Mouse (Mus musculus): ENCODE data around the gene Gm12166. TPM values are rescaled to one million over a fixed set of nuclear protein-coding genes. Genes with fewer than 3 reads are reported as not detected.
"Not testable (repeated sequence)": the region's sequence is repeated elsewhere in the genome, so short reads cannot be mapped to it uniquely, and the experiment has no call there.

Gene Gm12166
- polyA plus RNA-seq, 2 experiments from 2014 or later: 14.3 to 43.4 TPM

DNA sequence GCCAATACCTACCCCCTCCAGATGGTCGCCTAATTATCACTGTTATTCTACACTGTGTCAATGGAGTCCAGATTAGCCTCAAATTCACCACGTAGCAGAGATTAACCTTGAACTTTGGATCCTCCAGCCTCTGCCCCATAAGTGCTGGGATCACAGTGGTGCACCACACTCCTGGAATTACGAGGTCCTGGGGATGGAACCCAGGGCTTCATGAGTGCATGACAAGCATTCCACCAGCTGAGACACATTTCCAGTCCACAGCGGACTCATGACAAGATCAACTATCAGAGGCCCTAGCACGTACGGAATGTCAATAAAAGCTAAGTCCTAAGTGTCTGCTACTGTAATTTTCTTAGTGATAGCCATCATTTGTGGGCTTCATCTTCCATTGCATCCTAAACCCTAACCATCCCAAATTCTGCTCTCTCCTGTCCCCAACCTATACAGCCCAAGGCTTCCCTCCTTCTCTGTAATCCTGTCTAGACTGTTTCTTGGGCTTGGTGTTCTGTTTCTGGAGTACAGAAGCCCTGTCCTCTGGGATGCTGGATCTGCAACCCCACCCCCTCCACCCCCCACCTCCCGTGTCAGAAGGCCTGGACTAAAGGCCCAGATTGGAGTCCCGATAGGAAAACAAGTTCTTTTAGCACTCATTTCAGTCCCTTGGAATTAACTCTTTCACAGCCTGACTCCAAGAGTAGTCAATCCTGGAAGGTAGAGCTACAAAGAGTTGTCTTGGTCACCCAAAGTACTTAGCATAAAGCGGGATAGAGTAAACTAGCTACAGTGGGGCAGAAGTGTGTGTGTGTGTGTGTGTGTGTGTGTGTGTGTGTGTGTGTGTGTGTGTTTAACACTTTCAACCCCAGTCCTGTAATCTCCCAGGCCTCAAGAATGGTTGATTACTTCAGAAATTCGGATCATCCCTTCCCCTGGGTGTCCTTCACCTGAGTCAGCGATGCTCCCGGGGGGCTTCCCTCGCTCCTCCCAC lies 3.1 kb upstream of the Gm12166 start:
- ATAC-seq: no peak

DNA sequence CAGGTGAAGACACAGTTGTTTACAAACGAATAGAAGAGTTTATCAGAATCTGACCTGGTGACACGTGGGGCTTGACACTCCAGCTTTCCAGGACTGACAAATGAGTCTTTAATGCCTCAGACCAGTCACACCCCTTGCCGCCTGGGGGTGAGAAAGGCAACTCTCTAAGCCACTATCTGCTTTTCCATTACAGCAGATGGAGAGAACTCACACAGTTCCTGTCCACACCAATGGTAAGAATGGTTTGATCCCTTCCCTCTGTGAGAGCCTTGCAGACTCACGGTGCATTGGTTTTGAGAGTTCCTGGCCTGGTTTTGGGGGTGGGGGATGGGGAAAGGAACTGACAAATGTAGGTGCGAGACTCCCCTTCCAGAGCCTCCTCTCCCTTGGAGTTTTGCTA lies 2.2 kb upstream of the Gm12166 start:
- ATAC-seq: no peak

DNA sequence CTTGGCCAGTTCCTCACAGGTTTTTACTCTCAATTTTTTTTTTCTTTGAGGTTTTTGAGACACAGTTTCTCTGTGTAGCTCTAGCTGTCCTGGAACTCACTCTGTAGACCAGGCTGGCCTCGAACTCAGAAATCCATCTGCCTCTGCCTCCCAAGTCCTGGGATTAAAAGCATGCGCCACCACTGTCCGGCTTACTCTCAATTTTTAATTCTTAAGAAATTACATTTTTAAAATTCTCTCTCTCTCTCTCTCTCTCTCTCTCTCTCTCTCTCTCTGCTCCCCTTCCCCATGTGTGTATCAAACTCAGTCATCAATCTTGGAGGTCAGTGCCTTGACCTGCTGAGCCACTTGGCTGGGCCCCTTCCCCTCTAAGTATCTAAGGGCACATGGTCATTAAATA lies 1.3 kb upstream of the Gm12166 start:
- not testable (repeated sequence) for ATAC-seq

DNA sequence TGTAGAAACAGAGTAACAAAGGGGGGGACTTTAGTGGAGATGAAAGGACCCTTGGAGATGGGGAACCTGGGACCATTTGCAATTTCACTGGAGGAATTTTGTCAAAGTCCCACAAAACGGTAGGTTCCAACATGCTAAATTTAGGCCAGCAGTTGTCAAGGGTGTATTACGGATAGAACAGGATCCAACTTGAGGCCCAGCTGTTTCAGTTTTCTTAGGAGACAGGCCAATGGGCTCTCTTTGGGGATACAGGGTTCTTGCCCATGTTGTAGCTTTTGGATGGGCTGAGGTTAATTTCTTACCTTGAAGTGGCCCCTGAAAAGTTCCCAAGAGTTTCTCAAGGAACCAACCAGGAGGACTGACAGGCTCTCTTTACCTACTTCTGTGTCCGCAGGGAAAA lies 4.9 kb downstream of the Gm12166 start:
- ATAC-seq: no peak

DNA sequence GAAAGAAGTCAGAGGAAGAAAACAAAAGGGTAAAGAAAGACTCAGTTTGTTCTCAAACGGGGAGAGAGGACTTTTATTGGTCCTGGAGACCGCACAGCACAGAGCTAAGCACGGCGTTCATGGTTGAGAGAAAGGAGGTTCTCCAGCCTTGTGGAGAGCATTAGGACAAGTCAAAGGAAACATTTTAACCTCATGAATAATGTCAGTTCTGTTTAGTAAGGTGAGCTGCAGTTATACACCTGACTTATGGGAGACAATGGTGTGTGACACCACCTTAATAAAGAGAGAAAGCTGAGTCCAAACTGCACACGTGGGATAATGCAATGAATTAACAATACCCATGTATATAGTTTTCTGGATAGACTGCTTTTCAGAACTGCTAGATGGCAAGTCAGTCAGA lies 7.3 kb downstream of the Gm12166 start:
- ATAC-seq: no peak

DNA sequence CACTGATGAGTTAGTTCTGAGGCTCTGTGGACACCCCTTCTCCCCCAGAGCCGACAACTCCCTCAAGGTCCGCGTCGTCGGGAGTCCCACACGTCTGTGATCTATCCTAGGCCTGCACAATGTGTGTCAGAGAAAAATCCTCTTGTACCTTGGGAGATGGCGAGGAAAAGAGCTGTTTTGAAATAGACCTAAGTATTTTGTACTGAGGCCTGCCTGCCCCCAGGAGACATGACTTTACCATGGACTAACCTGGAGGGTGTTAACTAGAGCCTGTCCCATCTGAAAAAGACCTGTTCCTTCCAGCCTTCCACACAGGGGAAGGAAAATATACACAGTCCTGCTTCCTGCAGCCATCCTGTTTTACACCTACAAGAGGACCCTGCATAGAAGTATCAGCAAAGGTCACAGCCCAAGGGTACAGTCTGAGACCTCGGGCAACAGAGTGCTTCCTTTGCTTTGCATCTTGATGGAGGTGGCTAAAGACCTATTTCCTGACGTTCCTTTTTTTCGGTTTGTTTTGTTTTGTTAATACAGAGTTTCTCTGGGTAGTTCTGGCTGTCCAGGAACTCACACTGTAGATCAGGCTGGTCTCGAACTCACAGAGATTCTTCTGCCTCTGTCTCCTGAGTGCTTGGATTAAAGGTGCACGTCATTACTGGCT lies 10.4 kb downstream of the Gm12166 start:
- no peak for ATAC-seq

DNA sequence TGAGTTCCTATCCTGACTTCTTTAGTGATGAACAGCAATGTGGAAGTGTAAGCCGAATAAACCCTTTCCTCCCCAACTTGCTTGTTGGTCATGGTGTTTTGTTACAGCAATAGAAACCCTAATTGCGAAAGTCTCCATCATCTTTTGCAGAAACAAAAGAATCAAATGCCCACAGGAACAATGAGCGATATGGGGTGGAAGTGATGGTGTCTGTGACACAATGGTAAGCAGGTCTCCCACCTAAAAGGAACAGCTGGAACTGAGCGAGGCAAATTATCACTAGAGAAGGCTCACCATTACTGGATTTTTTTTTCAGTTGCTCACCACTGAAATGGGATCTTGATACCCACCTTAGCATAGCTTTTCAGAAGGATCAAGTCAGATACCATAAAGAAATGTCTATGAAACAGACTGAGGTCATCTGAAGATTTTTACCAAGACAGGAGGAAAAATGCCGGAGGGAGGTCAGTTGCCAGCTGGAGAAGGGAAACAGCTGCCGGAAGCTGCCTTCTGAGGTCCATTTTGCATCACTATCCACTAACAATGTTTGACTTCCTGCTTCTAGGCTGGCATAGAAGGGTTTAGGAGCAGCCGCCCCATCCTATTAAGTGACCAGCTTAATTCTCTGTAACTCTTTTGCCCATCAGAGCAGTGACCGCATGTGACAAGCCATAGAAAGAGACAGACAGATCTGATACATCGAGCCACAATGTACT lies 11.1 kb downstream of the Gm12166 start:
- ATAC-seq: no peak

DNA sequence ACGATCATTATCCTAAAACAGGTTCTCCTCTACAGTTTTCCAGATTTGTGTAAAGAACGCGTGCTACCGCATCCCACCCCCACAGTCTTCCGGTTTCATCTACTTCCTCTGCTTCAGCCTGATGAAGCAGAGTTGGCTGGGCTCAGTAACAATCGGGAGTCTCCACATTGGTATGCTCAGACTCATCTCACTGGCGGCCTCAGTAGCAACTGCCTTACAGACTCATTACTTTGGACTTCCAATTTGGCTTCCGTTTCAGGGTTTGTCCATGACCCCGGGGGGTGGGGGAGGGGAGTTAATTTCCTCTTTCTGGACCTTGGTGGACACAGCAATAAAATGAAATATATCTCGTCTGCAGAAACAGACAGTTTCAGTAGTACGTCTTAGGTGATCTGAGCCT lies 12.8 kb downstream of the Gm12166 start:
- peak; percentile 65 for ATAC-seq

DNA sequence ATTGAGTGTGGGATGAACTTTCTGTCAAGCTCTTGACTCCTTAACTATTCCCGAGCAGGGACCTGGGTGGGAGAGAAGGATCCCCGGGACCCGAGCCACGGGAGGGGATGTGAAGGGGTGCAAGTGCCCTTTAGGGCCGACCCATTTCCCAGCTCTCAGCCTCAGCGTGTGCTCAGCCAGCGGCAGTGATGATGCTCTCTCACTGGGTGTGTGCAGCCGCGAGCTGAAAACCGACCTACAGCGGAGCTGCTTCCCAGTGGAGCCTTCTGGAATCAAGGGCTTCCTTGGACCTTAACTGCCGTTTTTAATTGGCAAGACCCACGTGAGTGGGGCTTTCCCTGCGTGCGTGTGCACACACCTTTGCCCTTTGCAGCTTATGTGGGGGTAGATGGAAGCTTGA lies 13.2 kb downstream of the Gm12166 start:
- ATAC-seq: peak; percentile 26

DNA sequence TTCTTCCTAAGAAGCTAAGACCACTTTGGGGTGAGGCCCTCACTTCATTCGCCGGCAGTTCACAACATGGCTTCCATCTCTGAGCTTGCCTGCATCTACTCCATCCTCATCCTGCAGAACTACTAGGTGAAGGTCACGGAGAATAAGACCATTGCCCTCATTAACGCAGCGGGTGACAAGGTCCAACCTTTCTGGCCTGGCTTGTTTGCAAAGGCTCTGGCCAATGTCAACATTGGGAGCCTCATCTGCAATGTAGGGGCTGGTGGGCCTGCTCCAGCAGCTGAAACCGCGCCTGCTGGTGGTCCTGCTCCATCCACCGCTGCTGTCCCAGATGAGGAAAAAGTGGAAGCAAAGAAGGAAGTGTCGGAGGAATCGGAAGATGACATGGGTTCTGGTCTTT lies 15.7 kb downstream of the Gm12166 start:
- ATAC-seq: no peak

DNA sequence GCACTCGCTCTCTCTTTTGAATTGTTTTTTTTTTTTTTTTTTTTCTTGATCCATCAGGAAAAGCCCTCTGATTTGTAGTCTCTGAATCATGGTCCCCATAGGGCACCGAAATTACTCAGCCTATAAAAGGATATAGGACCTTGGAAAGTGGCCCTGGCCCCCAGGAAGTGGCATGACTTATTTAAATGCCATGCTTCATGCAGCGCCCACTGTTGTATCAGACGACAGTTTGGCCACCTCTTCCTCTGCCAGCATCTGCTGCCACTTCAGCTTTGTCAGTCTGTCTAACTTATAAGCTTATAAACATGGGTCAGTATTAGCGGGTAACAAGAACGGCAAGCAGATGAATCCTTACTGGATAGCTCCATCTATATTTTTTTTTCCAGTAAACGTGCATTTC lies 19.2 kb downstream of the Gm12166 start:
- ATAC-seq: no peak

DNA sequence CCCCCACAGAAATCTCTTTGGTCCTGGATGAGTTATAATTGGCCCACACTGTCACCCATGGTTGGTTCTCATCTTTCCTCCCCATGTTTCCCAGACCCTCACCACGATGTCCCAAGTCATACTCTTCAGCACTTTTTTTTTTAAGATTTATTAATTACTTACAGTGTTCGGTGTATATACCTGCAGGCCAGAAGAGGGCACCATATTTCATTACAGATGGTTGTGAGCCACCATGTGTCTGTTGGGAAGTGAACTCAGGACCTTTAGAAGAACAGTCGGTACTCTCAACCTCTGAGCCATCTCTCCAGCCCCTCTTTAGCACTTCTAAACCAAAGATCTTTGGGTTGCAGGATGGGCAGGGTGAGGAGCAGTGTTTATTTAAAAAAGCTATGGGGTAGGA lies 20.7 kb downstream of the Gm12166 start:
- peak; percentile 43 for ATAC-seq

DNA sequence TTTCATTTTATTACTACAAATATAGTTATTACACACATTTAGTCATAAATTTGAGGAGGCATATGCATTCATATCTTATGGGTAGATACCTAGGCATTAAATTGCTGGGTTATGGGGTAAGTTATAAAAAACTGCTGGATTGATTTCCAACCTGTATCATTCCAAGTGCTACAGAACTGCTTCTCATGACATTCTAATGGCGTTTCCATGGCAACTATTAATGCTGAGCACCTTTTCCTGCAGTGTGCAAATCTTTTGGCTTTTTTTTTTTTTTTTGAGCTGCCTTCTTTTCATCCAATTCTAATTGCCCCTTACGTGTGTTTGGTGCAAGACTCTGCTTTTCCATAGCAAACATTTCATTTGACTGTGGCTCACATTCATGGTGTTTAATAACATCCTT lies 22.1 kb downstream of the Gm12166 start:
- ATAC-seq: no peak

DNA sequence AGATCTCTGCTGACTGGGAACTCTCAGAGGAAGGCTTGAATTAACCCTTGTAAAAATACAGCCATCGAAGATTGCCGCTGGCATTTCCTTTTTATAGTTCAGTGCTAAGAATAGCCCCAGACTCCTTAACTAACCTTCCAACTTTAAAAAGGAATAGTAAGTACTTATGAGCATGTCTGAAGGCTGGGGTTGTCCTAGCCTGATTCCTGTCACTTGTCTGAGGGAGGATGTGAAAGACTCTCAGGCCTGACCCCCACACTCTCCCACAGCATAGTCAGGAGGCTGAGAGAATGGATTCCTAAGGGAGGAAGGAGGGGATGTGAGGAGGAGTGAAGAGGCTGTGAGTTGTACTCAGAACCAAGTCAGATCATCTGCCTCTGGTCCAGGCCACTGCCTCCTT lies 22.6 kb downstream of the Gm12166 start:
- no peak for ATAC-seq

DNA sequence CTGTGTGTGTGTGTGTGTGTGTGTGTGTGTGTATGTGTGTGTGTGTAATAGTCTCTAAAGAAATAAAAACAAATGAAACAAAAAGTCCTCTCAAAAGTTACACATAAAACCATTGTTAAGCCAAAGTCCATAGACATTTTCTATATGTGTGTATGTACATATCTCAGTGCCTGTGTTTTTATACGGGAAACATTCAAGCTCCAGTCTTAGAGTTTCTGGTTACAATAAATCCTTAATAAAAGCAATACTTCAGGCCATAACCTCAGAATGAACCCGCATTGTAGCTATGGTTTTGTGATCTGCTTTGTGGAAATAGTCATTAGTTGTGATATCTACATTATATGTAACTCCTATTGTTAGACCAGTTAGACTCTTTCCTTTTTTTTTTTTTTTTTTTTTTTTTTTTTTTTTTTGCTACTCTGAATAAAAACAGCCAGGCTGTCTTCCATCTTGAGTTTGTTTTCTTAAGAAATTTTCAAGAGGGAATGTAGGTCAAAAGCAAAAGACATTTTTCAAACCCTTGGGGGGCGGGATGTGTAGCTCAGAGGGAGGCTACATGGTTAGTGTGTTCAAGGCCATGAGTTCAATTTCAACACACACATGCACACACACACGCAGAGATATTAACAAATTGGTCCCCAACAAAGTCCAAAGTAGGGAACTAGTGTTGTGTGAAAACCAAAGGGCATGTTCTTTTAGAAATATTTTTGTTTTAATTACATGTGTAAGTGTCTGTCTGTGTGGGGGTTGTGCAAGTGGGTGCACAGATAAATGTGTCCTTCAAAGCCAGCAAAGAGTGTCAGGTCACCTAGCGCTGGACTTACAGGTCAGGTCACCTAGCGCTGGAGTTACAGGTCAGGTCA lies 23.9 kb downstream of the Gm12166 start:
- no peak for ATAC-seq

DNA sequence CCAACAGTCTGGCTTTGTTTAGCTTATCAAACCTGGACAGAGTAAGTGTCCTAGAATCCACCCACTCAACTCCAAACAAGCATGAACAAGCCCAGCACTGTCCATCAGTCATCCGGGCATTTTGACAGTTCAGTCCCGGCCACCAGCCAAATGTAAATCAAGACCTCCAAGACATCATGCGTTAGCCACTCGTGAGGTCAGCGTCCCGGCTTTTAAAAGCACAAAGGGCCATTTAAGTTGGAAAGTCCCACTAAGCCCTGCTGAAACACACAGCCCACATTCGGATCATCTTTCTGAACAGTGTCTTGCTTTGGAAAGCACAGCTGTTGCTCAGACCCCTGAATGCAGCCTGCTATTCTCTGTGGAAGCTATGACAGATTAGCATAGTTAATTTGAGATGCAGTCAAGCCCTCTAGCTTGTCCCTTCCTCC lies 26.1 kb downstream of the Gm12166 start:
- no peak for ATAC-seq

DNA sequence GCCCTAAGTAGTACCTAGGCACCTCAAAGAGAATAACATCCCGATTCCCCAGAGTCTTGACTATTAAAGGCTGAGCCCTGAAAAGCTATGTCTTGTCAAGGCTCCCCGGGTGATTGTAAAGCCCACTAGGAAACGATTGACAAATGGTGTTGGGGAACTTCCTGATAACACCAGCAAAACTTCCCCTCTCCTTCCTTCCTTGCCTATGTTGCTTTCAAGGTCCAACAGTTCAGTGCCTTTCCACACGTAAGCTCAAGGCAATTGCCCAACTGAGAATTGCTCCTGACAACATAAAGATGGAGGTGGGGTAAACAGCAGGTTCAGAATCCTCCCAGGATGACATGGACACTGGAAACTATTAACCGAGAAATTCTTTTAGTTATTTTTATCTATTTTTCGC lies 29.1 kb downstream of the Gm12166 start:
- ATAC-seq: no peak

DNA sequence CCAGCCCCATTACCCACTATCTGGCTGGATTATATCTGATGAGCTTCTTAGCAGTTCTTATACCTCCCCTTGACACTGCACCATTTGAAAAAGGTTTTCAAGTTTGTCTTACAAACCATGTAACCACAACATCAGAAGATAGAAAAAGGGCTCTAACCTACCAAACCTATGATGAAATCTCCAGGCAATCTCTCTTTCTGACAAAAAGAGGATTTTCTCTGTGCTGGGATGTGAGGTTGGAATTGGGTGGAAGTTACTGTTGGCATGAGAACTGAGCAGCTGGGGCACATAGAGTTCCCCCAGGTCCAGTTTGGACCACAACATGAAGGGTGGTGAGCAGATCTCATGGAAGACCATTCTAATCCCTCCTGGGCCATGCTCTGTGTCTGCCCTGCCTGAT lies 30.3 kb downstream of the Gm12166 start:
- ATAC-seq: no peak

DNA sequence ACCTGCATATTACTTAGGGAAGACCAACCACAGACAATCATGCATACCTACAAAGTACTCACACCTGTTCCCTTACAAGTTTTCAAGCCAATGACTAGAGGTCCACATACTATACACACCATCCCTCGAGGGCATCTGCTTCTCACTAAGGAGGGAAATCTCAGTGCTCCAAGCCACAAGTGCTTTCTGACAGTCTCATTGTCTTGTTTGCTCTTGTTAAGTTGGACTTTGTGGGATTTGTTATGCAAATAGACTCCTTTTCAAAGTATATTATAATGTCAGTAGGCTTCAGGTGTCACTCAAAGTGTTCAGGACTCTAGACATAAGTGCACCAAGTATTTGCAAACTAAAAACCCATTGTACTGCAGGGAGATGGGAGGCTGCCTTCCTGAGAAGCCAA lies 31.9 kb downstream of the Gm12166 start:
- ATAC-seq: no peak

DNA sequence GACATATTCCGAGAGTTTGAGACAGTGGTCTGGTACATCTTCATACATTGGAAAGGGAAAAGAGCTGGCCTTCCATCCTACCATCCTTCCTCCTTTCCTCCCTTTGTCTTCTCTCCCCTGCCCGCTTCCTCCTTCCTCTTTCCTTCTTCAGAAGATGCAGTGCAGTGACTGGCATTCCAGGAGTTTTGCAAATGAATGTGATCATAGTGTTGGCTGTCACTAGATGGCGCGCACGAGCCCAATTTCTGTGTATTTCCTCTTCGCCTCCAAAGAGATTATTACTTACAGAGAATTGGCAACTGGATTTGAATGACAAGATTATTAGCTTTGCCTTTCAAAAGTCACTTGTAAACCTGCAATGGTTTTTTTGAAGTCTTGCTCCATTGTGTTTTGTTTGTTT lies 36.1 kb downstream of the Gm12166 start:
- ATAC-seq: no peak

Measured in CD4-positive, CD25-positive, alpha-beta regulatory T cell, adult 4 months (primary cell).